Mouse (Mus musculus) cerebral cortex, adult 2 months (tissue): ENCODE measurements around the gene Try10.

Experiments
- WGBS: fragments of 180-500 bp; shearing (Covaris S2); methylation state at CpG from one replicate; pipeline ENCODE4 v1.1.7; 2018; 5-methylcytosine and 5-hydroxymethylcytosine counted together

Try10 gene

GRCm38 (mm10) chr6:41353932-41354331, at the start of gene Try10:
Gene Try10, plus strand, starts transcription at chr6:41354105.
- 79% methylated on average over 2 of the region's 2 CpGs for WGBS

- WGBS = 77% methylated on average over 3 of the region's 3 CpGs
Measured at GRCm38 (mm10) chr6:41316741-41317140, 37.2 kb upstream of the Try10 start, which contains the start of gene Try5. Gene Try5, minus strand, starts transcription at chr6:41316841.

- WGBS = 82% methylated on average over 2 of the region's 2 CpGs
Measured at GRCm38 (mm10) chr6:41373772-41374171, 19.9 kb downstream of the Try10 start.

GRCm38 (mm10) chr6:41377578-41377977, 23.7 kb downstream of the Try10 start, which contains the start of gene Prss3:
Gene Prss3, minus strand, starts transcription at chr6:41377678.

GRCm38 (mm10) chr6:41386781-41387180, 32.9 kb downstream of the Try10 start:
- 85% methylated on average over 2 of the region's 2 CpGs for WGBS

- 39% methylated on average over 1 of the region's 1 CpGs for WGBS
Measured at GRCm38 (mm10) chr6:41391640-41392039, 37.7 kb downstream of the Try10 start.

GRCm38 (mm10) chr6:41392056-41392455, 38.2 kb downstream of the Try10 start, which contains the start of gene Gm5771:
Gene Gm5771, plus strand, starts transcription at chr6:41392356.

